Mouse (Mus musculus) olfactory bulb, adult 2 months (tissue): ENCODE results near the gene Vmn2r19.

ENCODE experiments used
- CTCF ChIP-seq: fragments of 200-500 bp; IDR thresholded peaks from 2 replicates; pipeline ENCODE4 v1.5.1; 2012; ENCODE audit warnings: low read depth, mild to moderate bottlenecking, low read length, moderate library complexity; ENCODE audit not compliant: insufficient read depth
- POLR2A ChIP-seq: fragments of 200-500 bp; IDR thresholded peaks from 2 replicates; pipeline ENCODE4 v1.6.1; 2012; ENCODE audit warnings: mild to moderate bottlenecking, low read depth, low read length, moderate library complexity; ENCODE audit not compliant: insufficient read depth

DNA sequence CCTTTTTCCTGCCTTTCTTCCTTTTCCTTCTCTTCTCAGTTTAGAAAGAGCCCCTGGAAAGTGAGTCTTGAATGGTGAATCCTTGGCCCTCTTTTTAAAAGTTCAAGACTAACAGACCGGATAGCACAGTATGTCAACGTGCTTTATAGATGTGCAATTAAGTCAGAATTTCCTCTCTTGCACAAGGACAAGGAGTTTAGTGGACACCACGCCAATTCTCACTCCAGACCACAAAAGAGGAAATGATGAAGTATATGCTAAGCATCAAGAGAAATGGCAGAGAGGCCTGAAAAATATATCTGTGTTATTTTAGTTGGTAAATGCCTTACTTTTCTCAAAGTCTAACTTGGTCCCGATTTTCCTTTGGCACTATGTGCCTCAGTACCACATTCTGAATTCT, 18.4 kb upstream of the Vmn2r19 start, which contains the start of gene Clec4e:
- TF ChIP-seq CTCF (no peak), POLR2A (no peak)
